Mouse (Mus musculus): ENCODE results near the gene Ccdc85c.
A peak's percentile ranks its signal among the peaks of the same experiment; 100 is the strongest.

Gene Ccdc85c

GRCm38 (mm10) chr12:108301006-108301405 is 25.8 kb upstream of the Ccdc85c start:
- DNase-seq (ENCODE audit: extremely low read depth, insufficient read length, low spot score): no peak

- no peak for DNase-seq (ENCODE audit: extremely low read depth, insufficient read length, low spot score)
Observed at GRCm38 (mm10) chr12:108297033-108297432, 21.8 kb upstream of the Ccdc85c start.

- DNase-seq (ENCODE audit: extremely low read depth, insufficient read length, low spot score): peak; percentile 93
Observed at GRCm38 (mm10) chr12:108294620-108295019, 19.4 kb upstream of the Ccdc85c start.

- no peak for DNase-seq (ENCODE audit: extremely low read depth, insufficient read length, low spot score)
Observed at GRCm38 (mm10) chr12:108292957-108293356, 17.7 kb upstream of the Ccdc85c start.

GRCm38 (mm10) chr12:108292419-108292818 is 17.2 kb upstream of the Ccdc85c start:
- peak; percentile 52 for DNase-seq (ENCODE audit: extremely low read depth, insufficient read length, low spot score)

- DNase-seq (ENCODE audit: extremely low read depth, insufficient read length, low spot score): no peak
Observed at GRCm38 (mm10) chr12:108288127-108288880, 13.1 kb upstream of the Ccdc85c start.

GRCm38 (mm10) chr12:108287011-108287410 is 11.8 kb upstream of the Ccdc85c start:
- DNase-seq (ENCODE audit: extremely low read depth, insufficient read length, low spot score): no peak

GRCm38 (mm10) chr12:108286381-108286780 is 11.2 kb upstream of the Ccdc85c start:
- DNase-seq (ENCODE audit: extremely low read depth, insufficient read length, low spot score): no peak

GRCm38 (mm10) chr12:108285225-108286011 is 10.2 kb upstream of the Ccdc85c start:
- DNase-seq (ENCODE audit: extremely low read depth, insufficient read length, low spot score): no peak

- no peak for DNase-seq (ENCODE audit: extremely low read depth, insufficient read length, low spot score)
Observed at GRCm38 (mm10) chr12:108284455-108285224, 9.4 kb upstream of the Ccdc85c start.

GRCm38 (mm10) chr12:108278221-108278918 is 3.1 kb upstream of the Ccdc85c start:
- DNase-seq (ENCODE audit: extremely low read depth, insufficient read length, low spot score): no peak

- no peak for DNase-seq (ENCODE audit: extremely low read depth, insufficient read length, low spot score)
Observed at GRCm38 (mm10) chr12:108277341-108277841, 2.2 kb upstream of the Ccdc85c start.

- peak; percentile 35 for DNase-seq (ENCODE audit: extremely low read depth, insufficient read length, low spot score)
Observed at GRCm38 (mm10) chr12:108275920-108276822, 946 bp upstream of the Ccdc85c start.

GRCm38 (mm10) chr12:108275508-108275890 is 274 bp upstream of the Ccdc85c start:
- DNase-seq (ENCODE audit: extremely low read depth, insufficient read length, low spot score): peak; percentile 96

- no peak for DNase-seq (ENCODE audit: extremely low read depth, insufficient read length, low spot score)
Observed at GRCm38 (mm10) chr12:108274313-108274595, 971 bp downstream of the Ccdc85c start.

GRCm38 (mm10) chr12:108273466-108274312 is 1.5 kb downstream of the Ccdc85c start:
- no peak for DNase-seq (ENCODE audit: extremely low read depth, insufficient read length, low spot score)

GRCm38 (mm10) chr12:108272143-108272635 is 3.0 kb downstream of the Ccdc85c start:
- no peak for DNase-seq (ENCODE audit: extremely low read depth, insufficient read length, low spot score)

- no peak for DNase-seq (ENCODE audit: extremely low read depth, insufficient read length, low spot score)
Observed at GRCm38 (mm10) chr12:108271351-108272142, 3.7 kb downstream of the Ccdc85c start.

Data from 3134 (cell line).